Mouse (Mus musculus) cerebellum, adult 2 months (tissue): Measurements from ENCODE around the gene Plppr3. TPM values are rescaled to one million over a fixed set of nuclear protein-coding genes. Genes with fewer than 3 reads are reported as not detected.

ENCODE experiments used
- DNase-seq, 2 experiments: peaks; one replicate each; pipeline ENCODE4 v3.0.0; 2021
- H3K27ac ChIP-seq: fragments of 200-500 bp; 2 replicates; pipeline ENCODE4 v1.5.1; 2012; ENCODE audit warnings: low read length, control low read depth, inconsistent platforms; ENCODE audit not compliant: insufficient read depth
- H3K27me3 ChIP-seq: fragments of 200-500 bp; 2 replicates; pipeline ENCODE4 v1.6.1; 2012; ENCODE audit warnings: inconsistent platforms, mild to moderate bottlenecking, low read length, moderate library complexity; ENCODE audit not compliant: control insufficient read depth, insufficient read depth
- H3K4me1 ChIP-seq: fragments of 200-500 bp; 2 replicates; pipeline ENCODE4 v1.6.1; 2011; ENCODE audit warnings: low read length; ENCODE audit not compliant: control insufficient read depth, insufficient read depth
- H3K4me3 ChIP-seq: fragments of 200-500 bp; replicated peaks from 2 replicates; pipeline ENCODE3; 2011; ENCODE audit warnings: mild to moderate bottlenecking, low read depth, low read length, control low read depth; ENCODE audit not compliant: insufficient read depth
- CTCF ChIP-seq: fragments of 200-500 bp; IDR thresholded peaks from 2 replicates; pipeline ENCODE4 v1.5.1; 2011; ENCODE audit warnings: low read depth, mild to moderate bottlenecking, control low read depth, low read length, moderate library complexity, borderline replicate concordance; ENCODE audit not compliant: insufficient read depth
- POLR2A ChIP-seq: fragments of 200-500 bp; IDR thresholded peaks from 2 replicates; pipeline ENCODE4 v1.6.1; 2011; ENCODE audit warnings: low read length, control low read depth, borderline replicate concordance; ENCODE audit not compliant: insufficient read depth
- WGBS: fragments of 180-500 bp; shearing (Covaris S2); methylation state at CpG from one replicate; pipeline ENCODE4 v1.1.7; 2018; 5-methylcytosine and 5-hydroxymethylcytosine counted together
- polyA plus RNA-seq: library from polyadenylated mRNA; depleted of rRNA; stranded (reverse); fragments of >200 nt; gene quantifications from 2 replicates; pipeline ENCODE4 v1.2.3, GENCODE M21; 2012

Plppr3 gene
- polyA plus RNA-seq, 1 experiment, result 49.3 TPM

- 86% methylated on average over 3 of the region's 3 CpGs for WGBS
These were observed 22.8 kb downstream of the Plppr3 start for GRCm38 (mm10) chr10:79851653-79852052.

GRCm38 (mm10) chr10:79849941-79850628 lies 24.3 kb downstream of the Plppr3 start:
- H3K4me3 ChIP-seq, result no peak overlapping the region
- H3K4me1 ChIP-seq, result peaks cover 7% of the 10 kb centered on the region
- H3K27me3 ChIP-seq, result no peaks in the 10 kb centered on the region
- 61% methylated on average over 8 of the region's 8 CpGs for WGBS
- no peak overlapping the region for H3K27ac ChIP-seq
- TF ChIP-seq POLR2A, result no peak
- no peak for TF ChIP-seq CTCF
- DNase-seq, result no peak

More at GRCm38 (mm10) chr10:79851653-79852052, 22.8 kb downstream of the Plppr3 start:
- H3K27me3 ChIP-seq, result no peaks in the 10 kb centered on the region
- peaks cover 12% of the 10 kb centered on the region for H3K4me1 ChIP-seq
- no peak for DNase-seq
- no peak overlapping the region for H3K4me3 ChIP-seq
- TF ChIP-seq CTCF (no peak), POLR2A (no peak)
- no peak overlapping the region for H3K27ac ChIP-seq

- H3K4me3 ChIP-seq, result no peak overlapping the region
- TF ChIP-seq CTCF (no peak), POLR2A (no peak)
- H3K4me1 ChIP-seq, result no peaks in the 10 kb centered on the region; the same call in 1 of the 2 replicates
- no peak overlapping the region for H3K27ac ChIP-seq
- DNase-seq, result no peak
- H3K27me3 ChIP-seq, result no peaks in the 10 kb centered on the region
- 75% methylated on average over 5 of the region's 5 CpGs for WGBS
These were observed 27.9 kb downstream of the Plppr3 start for GRCm38 (mm10) chr10:79846553-79846952.

- DNase-seq, result no peak
- TF ChIP-seq CTCF, result no peak
- TF ChIP-seq POLR2A, result no peak
- 36% methylated on average over 6 of the region's 6 CpGs for WGBS
These were observed 31.0 kb downstream of the Plppr3 start for GRCm38 (mm10) chr10:79843476-79843875.

GRCm38 (mm10) chr10:79842322-79842721 lies 32.1 kb downstream of the Plppr3 start:
- DNase-seq, result no peak
- no peak overlapping the region for H3K27ac ChIP-seq
- H3K4me1 ChIP-seq, result peaks cover 5% of the 10 kb centered on the region; the same call in 1 of the 2 replicates
- no peaks in the 10 kb centered on the region for H3K27me3 ChIP-seq
- TF ChIP-seq CTCF (no peak), POLR2A (no peak)
- WGBS, result 75% methylated on average over 3 of the region's 3 CpGs
- no peak overlapping the region for H3K4me3 ChIP-seq

More at GRCm38 (mm10) chr10:79843476-79843875, 31.0 kb downstream of the Plppr3 start:
- Histone ChIP-seq H3K4me3 (no peak overlapping the region), H3K27me3 (no peaks in the 10 kb centered on the region), H3K27ac (no peak overlapping the region), H3K4me1 (peaks cover 5% of the 10 kb centered on the region; the same call in 1 of the 2 replicates)

DNA sequence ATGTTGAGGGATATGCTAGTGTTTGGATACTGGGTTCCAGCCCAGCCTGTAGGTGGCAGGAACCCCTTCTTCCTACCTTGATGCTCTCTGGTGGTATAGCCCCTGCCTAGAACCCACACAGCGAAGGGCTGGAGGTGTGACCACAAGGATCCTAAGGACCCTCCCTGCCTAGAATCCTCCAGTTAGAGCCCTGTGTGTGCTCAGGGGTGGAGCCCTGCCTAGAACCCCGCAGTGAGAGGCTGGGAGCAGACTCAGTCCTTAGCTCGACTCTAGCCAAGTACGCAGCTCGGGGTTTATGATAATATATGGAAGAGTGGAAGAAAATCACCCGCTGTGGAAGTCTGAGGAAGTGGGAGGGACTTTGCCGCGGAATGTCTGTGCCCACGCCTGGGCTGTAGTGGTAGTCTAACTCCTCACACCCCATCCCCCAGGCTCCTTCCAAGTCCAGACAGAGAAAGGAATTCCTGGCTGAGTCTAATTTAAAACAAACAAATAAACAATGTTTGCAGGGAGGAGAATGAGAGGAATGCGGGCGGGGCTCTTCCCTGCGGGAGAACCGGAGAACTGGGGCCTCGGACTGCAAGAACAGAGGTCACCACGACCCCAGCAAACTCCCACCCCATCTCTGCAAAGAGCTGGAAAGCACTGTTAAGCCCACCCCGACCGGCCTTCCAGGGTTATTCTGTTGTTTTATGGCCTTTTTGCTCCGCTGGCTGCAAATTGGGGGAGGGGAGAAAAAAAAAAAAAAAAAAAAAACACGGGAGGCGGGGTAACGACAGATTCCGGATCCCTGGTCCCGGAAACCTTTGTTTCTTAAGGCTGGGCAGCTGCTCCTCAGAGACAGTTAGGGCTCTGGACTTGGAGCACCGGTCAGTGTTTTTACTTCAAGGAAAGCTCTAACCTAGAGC lies 33.5 kb downstream of the Plppr3 start:
- 2% methylated on average over 24 of the region's 24 CpGs for WGBS
- H3K27me3 ChIP-seq, result no peaks in the 10 kb centered on the region

DNA sequence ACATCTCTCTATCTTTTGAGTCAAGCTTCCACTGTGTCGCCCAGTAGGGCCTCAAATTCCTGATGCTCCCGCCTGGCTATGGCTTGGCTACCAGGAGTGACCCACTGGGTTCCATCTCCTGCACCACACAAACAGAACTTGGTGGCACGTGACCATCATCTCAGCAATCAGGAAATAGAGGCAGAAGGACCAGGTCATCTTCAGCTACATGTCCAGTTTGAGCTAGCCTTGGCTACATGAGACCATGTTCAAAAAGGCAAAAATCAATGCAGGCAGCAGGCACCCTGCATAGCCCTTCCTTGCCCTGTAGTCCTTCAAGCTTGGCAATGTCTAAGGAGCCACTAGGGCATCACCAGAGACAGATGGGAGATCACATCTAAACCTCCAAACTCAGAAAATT lies 34.3 kb downstream of the Plppr3 start:
- no peak overlapping the region for H3K4me3 ChIP-seq
- 94% methylated on average over 3 of the region's 3 CpGs for WGBS
- H3K4me1 ChIP-seq, result peaks cover 5% of the 10 kb centered on the region; the same call in 1 of the 2 replicates
- DNase-seq, result no peak
- H3K27me3 ChIP-seq, result no peaks in the 10 kb centered on the region
- H3K27ac ChIP-seq, result peak overlapping the region; percentile 46; the same call in 1 of the 2 replicates
- no peak for TF ChIP-seq CTCF
- TF ChIP-seq POLR2A, result no peak

More for the DNA sequence above, 33.5 kb downstream of the Plppr3 start:
- peak; percentile 64 to 68 for DNase-seq
- Histone ChIP-seq H3K27ac (peak overlapping the region; percentile 64; the same call in 1 of the 2 replicates), H3K4me1 (peaks cover 5% of the 10 kb centered on the region; the same call in 1 of the 2 replicates), H3K4me3 (peak overlapping the region; percentile 61)
- TF ChIP-seq POLR2A (peak; percentile 23; the same call in 1 of the 2 replicates), CTCF (no peak)

- Histone ChIP-seq H3K4me3 (no peak overlapping the region), H3K27me3 (no peaks in the 10 kb centered on the region), H3K4me1 (peaks cover 5% of the 10 kb centered on the region; the same call in 1 of the 2 replicates), H3K27ac (no peak overlapping the region)
- DNase-seq, result no peak
- no peak for TF ChIP-seq POLR2A
- TF ChIP-seq CTCF, result no peak
- 65% methylated on average over 2 of the region's 2 CpGs for WGBS
These were observed 36.3 kb downstream of the Plppr3 start for GRCm38 (mm10) chr10:79838151-79838550.
